Mouse (Mus musculus) WW6 (cell line): ENCODE results near the gene Naif1.
"Not testable (repeated sequence)": the region's sequence is repeated elsewhere in the genome, so short reads cannot be mapped to it uniquely, and the experiment has no call there.

Source experiments
- DNase-seq: peaks from one replicate; pipeline ENCODE4 v3.0.0-alpha.2; 2013; ENCODE audit warnings: low read depth, low spot score

Naif1 gene

GRCm38 (mm10) chr2:32455101-32455500 is 4.8 kb downstream of the Naif1 start:
- no peak for DNase-seq

GRCm38 (mm10) chr2:32458300-32458699 is 8.0 kb downstream of the Naif1 start:
- no peak for DNase-seq

DNA sequence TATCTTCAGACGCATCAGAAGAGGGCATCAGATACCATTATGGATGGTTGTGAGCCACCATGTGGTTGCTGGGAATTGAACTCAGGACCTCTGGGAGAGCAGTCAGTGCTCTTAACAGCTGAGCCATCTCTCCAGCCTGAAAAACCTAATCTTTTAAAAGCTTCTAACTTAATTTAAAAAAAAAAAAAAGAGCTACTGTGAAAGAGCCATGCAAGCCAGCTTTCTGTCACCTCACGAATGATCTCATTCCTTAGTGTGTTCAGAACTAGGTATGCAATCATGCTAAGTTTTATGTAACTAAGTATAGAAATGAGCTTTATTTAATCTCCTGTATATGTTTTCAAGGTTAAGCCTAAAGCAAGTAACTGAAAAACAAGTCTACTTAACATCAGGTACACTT is 9.4 kb downstream of the Naif1 start:
- DNase-seq, result no peak

DNA sequence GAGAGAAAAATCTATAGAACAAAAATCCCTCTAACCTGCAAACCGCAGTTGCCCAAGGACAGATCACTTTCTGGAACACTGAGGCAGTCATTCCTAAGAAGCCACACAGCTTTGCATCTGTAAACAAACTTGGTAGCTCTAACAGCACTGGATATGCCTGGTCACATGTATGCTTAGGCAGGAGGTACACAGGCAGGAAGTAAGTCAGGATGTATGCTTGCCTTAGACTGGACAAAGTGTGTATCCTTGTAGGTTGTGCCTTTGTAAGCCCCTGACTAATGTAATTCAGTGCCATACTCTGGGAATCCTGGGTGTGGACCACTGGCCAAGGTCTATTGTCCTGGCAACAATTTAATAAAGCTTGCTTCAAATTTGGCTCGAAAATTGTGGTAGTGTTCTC is 13.5 kb downstream of the Naif1 start:
- DNase-seq, result no peak

DNA sequence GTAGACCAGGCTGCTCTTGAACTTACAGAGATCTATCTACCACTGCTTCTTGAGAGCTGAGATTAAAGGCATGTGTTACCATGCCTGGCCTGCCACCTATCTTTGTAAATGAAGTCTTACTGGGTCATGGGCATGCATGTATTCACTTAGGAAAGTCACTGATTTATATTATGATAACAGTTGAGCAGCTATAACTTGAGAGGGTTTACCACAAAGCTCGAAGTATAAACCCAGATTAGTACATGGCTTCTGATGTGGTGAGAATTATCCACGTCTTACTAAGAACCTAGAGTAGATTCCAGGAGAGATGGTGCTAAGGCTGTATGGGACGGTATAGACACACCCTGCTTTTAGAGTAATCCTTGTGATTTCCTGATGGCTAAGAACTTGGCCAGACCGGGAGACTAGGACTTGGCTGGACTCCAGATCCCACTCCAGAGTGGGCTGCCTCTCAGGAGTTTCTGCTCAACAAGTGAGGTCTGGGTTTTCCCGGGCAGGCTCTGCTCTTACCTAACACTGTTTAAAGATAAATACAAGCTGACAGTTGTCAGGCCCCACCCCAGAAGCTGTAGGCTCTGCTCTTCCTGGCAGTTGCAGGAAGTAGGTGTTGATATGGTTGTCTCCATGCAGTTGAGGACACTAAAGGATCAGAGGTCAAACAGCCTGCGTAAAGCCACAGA is 14.1 kb downstream of the Naif1 start:
- no peak for DNase-seq

GRCm38 (mm10) chr2:32471001-32471680 is 20.9 kb downstream of the Naif1 start:
- no peak for DNase-seq

DNA sequence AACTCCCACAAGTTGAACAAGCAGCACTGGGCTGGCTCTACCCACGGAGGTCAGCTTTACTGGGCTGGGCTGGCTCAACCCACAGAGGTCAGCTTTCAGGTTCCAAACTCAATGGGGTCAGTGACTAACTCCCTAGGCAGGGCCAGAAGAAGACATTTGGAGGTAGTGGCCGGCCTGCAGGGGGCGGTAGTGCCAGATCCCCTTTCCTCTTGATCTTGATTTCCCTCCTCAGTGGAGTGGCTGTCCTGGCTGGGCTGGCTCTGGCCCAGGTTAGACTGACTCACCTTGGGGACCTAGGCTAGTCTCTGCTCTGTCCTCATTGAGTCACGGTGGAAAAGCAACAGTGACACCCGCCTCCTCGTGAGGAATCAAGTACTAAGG is 21.4 kb downstream of the Naif1 start:
- DNase-seq, result no peak

GRCm38 (mm10) chr2:32475361-32475760 is 25.1 kb downstream of the Naif1 start:
- DNase-seq, result not testable (repeated sequence)

DNA sequence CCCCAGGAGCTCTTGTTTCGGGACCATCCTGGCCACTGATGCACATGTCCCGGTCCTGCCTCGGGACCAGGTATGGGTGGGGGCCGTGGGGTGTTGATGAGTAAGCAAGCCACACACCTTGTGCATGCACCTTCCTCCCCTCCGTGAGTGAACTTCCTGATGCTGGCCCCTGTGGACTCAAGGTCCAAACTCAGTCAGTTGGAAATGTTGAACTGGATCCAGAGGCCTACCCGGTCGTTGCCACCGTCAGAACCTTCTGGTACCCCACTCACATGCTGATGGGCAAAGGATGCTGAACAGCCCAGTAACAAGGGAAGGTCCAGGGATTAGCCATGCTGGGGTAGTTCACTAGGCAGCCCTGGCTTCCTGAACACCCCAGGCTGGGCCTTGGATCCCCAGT is 32.1 kb downstream of the Naif1 start:
- DNase-seq, result no peak

DNA sequence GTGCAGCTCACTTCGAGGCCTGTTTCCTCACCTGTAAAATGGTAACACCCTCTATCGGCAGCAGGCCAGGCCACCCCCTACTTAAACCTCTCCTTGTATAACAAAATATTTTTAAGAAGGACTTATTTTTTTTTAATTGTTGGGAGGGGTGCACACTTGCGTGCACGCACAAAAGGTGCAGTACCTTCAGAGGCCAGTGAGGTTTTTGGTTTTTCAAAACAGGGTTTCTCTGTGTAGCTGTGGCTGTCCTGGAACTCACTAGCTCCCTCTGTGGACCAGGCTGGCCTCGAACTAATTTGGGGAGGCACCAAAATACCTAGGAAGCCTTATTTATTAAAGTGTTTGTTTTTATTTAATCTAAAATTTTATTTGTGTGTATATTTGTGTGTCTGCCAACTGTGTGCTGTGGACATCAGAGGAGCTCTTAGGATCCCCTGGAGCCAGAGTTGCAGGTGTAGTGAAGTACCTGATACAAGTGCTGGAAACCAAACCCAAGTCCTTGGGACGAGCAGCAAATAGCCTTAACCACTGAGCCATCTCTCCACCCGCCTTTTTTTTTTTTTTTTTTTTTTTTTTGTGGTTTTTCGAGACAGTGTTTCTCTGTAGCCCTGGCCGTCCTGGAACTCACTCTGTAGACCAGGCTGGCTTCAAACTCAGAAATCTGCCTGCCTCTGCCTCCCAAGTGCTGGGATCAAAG is 33.1 kb downstream of the Naif1 start:
- no peak for DNase-seq

GRCm38 (mm10) chr2:32484933-32485332 is 34.7 kb downstream of the Naif1 start:
- DNase-seq, result no peak

DNA sequence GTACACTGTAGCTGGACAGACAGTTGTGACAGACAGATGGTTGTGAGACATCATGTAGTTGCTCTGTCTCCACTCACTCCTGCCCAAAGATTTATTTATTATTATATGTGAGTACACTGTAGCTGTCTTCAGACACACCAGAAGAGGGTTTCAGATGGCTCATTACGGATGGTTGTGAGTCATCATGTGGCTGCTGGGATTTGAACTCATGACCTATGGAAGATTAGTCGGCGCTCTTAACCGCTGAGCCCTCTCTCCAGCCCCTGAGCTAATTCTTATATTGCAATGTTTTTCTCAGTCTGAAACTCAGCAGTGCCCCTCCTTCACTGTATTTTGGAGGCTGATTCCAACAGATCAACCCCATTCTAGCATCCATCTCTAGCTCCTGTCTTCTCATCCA is 35.5 kb downstream of the Naif1 start:
- no peak for DNase-seq

- no peak for DNase-seq
Measured at GRCm38 (mm10) chr2:32486155-32486554, 35.9 kb downstream of the Naif1 start.

DNA sequence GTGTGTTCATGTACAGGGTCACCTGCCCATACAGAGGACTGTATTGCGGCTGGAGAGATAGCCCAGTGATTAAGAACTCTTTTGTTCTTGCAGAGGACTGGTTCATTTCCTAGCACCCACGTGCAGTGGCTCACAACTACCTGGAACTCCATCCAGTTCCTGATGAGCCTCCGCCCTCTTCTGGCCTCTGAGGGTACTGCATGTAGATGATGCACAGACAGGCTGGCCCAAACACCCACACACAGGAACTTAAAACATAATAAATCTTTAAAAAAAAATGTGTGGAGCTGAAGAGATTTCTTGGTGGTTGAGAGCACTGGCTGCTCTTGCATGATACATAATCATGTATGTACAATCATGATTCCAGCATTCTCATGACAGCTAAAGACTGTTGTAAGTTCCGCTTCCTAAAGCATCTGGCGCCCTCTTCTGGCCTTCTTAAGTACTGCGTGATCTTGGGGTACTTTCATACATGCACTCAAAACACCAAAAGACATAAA is 36.9 kb downstream of the Naif1 start:
- peak; percentile 74 for DNase-seq

GRCm38 (mm10) chr2:32488679-32489078 is 38.4 kb downstream of the Naif1 start:
- peak; percentile 73 for DNase-seq

DNA sequence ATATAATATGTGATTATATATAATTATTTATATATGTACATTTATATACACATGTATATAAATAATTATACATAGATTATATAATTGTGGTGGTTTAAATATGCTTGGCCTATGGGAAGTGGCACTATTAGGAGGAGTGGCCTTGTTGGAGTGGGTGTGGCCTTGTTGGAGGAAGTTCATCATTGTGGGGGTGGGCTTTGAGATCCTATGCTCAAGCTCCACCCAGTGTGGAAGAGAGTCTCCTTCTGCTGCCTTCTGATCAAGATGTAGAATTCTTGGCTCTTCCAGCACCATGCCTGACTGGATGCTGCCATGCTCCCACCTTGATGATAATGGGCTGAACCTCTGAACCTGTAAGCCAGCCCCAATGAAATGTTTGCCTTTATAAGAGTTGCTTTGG is 40.5 kb downstream of the Naif1 start:
- DNase-seq, result not testable (repeated sequence)

- DNase-seq, result no peak
Measured at GRCm38 (mm10) chr2:32492661-32493060, 42.4 kb downstream of the Naif1 start.

- DNase-seq, result no peak
Measured at GRCm38 (mm10) chr2:32493301-32493701, 43.0 kb downstream of the Naif1 start.

DNA sequence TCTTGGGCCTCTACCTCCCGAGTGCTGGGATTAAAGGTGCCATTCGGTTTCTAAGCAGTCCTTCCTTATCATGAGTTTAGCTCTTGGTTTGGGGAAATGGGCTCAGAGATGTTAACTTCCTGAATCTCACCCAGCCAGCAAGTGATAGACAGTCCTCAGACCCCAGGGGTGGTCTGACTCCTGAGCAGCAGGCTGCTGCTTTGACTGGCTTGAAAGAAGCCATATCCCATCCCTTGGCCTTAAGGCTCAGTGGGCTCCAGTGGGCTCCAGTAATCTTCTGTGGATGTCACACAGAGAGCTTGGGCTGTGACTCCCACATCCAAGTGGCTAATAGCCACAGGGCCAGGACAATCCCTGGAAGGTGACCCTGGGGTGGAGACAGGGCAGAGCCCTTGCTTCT is 44.3 kb downstream of the Naif1 start:
- DNase-seq, result no peak

DNA sequence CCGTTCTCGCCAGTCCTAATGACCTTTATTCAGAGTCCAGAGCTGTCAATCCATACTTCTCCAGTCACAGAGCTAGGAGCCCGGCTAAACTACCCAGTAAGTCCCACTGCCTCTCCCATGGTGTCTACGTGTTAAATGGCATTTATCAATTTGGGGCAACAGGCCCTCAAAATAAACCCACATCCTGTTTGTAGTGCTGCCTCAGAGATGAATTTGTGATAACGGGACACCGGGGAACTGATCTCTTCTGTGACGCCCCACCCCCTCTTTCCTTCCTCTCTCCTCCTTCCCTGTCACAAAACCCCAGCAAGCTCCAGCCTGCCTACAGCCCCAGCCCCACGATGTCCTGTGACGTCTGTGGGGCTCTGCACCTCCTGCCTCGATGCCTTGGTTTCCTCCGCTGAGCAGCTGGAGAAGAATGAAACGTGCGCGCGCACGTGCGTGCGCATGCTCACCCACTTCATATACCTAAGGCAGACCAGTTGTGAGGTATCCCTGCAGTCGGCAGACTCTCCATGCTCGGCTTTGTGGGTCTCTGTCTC is 45.0 kb downstream of the Naif1 start:
- DNase-seq, result no peak

- no peak for DNase-seq
Measured at GRCm38 (mm10) chr2:32496190-32496589, 45.9 kb downstream of the Naif1 start.

- no peak for DNase-seq
Measured at GRCm38 (mm10) chr2:32499365-32499764, 49.1 kb downstream of the Naif1 start.
